Mouse (Mus musculus): Measurements from ENCODE around the gene Laptm5. TPM values are rescaled to one million over a fixed set of nuclear protein-coding genes. Genes with fewer than 3 reads are reported as not detected.

Gene Laptm5
- polyA plus RNA-seq, 1 experiment from 2014 or later = 16.7 TPM

GRCm38 (mm10) chr4:130882762-130883161 lies 30.2 kb upstream of the Laptm5 start:
- WGBS = 78% methylated on average over 15 of the region's 15 CpGs
- H3K27me3 ChIP-seq = peaks cover 25% of the 10 kb centered on the region; the same call in 1 of the 2 replicates
- H3K4me2 ChIP-seq = no peak overlapping the region
- no peaks in the 10 kb centered on the region for H3K36me3 ChIP-seq (ENCODE audit: poor library complexity, severe bottlenecking)
- no peaks in the 10 kb centered on the region for H3K9me3 ChIP-seq (replicated peaks)
- peaks cover 23% of the 10 kb centered on the region for H3K4me1 ChIP-seq
- no peak overlapping the region for H3K27ac ChIP-seq
- H3K9ac ChIP-seq = no peak overlapping the region
- no peak for ATAC-seq
- H3K4me3 ChIP-seq = no peak overlapping the region

- peak; percentile 45 for ATAC-seq
Measured at GRCm38 (mm10) chr4:130883820-130884533, 28.9 kb upstream of the Laptm5 start.

GRCm38 (mm10) chr4:130887148-130887745 lies 25.7 kb upstream of the Laptm5 start:
- no peaks in the 10 kb centered on the region for H3K9me3 ChIP-seq (replicated peaks)
- no peak for ATAC-seq

More at GRCm38 (mm10) chr4:130883820-130884533, 28.9 kb upstream of the Laptm5 start:
- no peak overlapping the region for H3K9ac ChIP-seq
- no peak overlapping the region for H3K4me3 ChIP-seq
- H3K36me3 ChIP-seq (ENCODE audit: poor library complexity, severe bottlenecking) = no peaks in the 10 kb centered on the region
- peaks cover 18% of the 10 kb centered on the region for H3K4me1 ChIP-seq
- peaks cover 23% of the 10 kb centered on the region; the same call in 1 of the 2 replicates for H3K27me3 ChIP-seq
- H3K9me3 ChIP-seq (replicated peaks) = no peaks in the 10 kb centered on the region
- H3K27ac ChIP-seq = peak overlapping the region; percentile 19
- H3K4me2 ChIP-seq = no peak overlapping the region
- WGBS = 45% methylated on average over 13 of the region's 13 CpGs

GRCm38 (mm10) chr4:130889777-130890510 lies 23.0 kb upstream of the Laptm5 start:
- peaks cover 5% of the 10 kb centered on the region; the same call in 1 of the 2 replicates for H3K4me1 ChIP-seq
- H3K36me3 ChIP-seq (ENCODE audit: poor library complexity, severe bottlenecking) = no peaks in the 10 kb centered on the region
- 72% methylated on average over 10 of the region's 11 CpGs for WGBS
- no peak overlapping the region for H3K9ac ChIP-seq
- no peak for ATAC-seq
- no peak overlapping the region for H3K4me3 ChIP-seq
- H3K9me3 ChIP-seq (replicated peaks) = no peaks in the 10 kb centered on the region
- 0 out of 2 replicates have a peak, but pooled peaks cover 3% of the 10 kb centered on the region for H3K27me3 ChIP-seq
- H3K4me2 ChIP-seq = no peak overlapping the region
- H3K27ac ChIP-seq = no peak overlapping the region

More at GRCm38 (mm10) chr4:130887148-130887745, 25.7 kb upstream of the Laptm5 start:
- H3K4me2 ChIP-seq = no peak overlapping the region
- 57% methylated on average over 11 of the region's 11 CpGs for WGBS
- H3K4me3 ChIP-seq = no peak overlapping the region
- no peak overlapping the region for H3K9ac ChIP-seq
- peaks cover 18% of the 10 kb centered on the region for H3K4me1 ChIP-seq
- 0 out of 2 replicates have a peak, but pooled peaks cover 6% of the 10 kb centered on the region for H3K27me3 ChIP-seq
- no peak overlapping the region for H3K27ac ChIP-seq
- no peaks in the 10 kb centered on the region for H3K36me3 ChIP-seq (ENCODE audit: poor library complexity, severe bottlenecking)

GRCm38 (mm10) chr4:130890511-130890840 lies 22.4 kb upstream of the Laptm5 start:
- no peak overlapping the region for H3K9ac ChIP-seq
- H3K4me3 ChIP-seq = no peak overlapping the region
- H3K36me3 ChIP-seq (ENCODE audit: poor library complexity, severe bottlenecking) = no peaks in the 10 kb centered on the region
- no peak for ATAC-seq
- no peak overlapping the region for H3K27ac ChIP-seq
- no peak overlapping the region for H3K4me2 ChIP-seq
- peaks cover 5% of the 10 kb centered on the region; the same call in 1 of the 2 replicates for H3K4me1 ChIP-seq
- 0 out of 2 replicates have a peak, but pooled peaks cover 3% of the 10 kb centered on the region for H3K27me3 ChIP-seq
- H3K9me3 ChIP-seq (replicated peaks) = no peaks in the 10 kb centered on the region

GRCm38 (mm10) chr4:130892001-130892587 lies 20.8 kb upstream of the Laptm5 start:
- Histone ChIP-seq H3K27me3 (0 out of 2 replicates have a peak, but pooled peaks cover 3% of the 10 kb centered on the region), H3K4me1 (peaks cover 6% of the 10 kb centered on the region), H3K4me2 (no peak overlapping the region), H3K27ac (no peak overlapping the region), H3K9me3 (replicated peaks) (no peaks in the 10 kb centered on the region), H3K9ac (no peak overlapping the region), H3K4me3 (no peak overlapping the region), H3K36me3 (ENCODE audit: poor library complexity, severe bottlenecking) (no peaks in the 10 kb centered on the region)
- WGBS = 40% methylated on average over 17 of the region's 17 CpGs
- ATAC-seq = peak; percentile 53; the same call in 1 of the 2 replicates

- 0 out of 2 replicates have a peak, but pooled peaks cover 3% of the 10 kb centered on the region for H3K27me3 ChIP-seq
- no peak for ATAC-seq
- 72% methylated on average over 5 of the region's 5 CpGs for WGBS
- no peak overlapping the region for H3K9ac ChIP-seq
- H3K27ac ChIP-seq = no peak overlapping the region
- no peaks in the 10 kb centered on the region for H3K9me3 ChIP-seq (replicated peaks)
- H3K4me2 ChIP-seq = no peak overlapping the region
- H3K36me3 ChIP-seq (ENCODE audit: poor library complexity, severe bottlenecking) = no peaks in the 10 kb centered on the region
- no peak overlapping the region for H3K4me3 ChIP-seq
- H3K4me1 ChIP-seq = peaks cover 7% of the 10 kb centered on the region
Measured at GRCm38 (mm10) chr4:130893688-130894087, 19.2 kb upstream of the Laptm5 start.

- H3K4me3 ChIP-seq = no peak overlapping the region
- peaks cover 7% of the 10 kb centered on the region for H3K4me1 ChIP-seq
- H3K4me2 ChIP-seq = no peak overlapping the region
- 0 out of 2 replicates have a peak, but pooled peaks cover 3% of the 10 kb centered on the region for H3K27me3 ChIP-seq
- ATAC-seq = no peak
- no peak overlapping the region for H3K9ac ChIP-seq
- H3K27ac ChIP-seq = no peak overlapping the region
- 87% methylated on average over 6 of the region's 6 CpGs for WGBS
- no peaks in the 10 kb centered on the region for H3K9me3 ChIP-seq (replicated peaks)
- H3K36me3 ChIP-seq (ENCODE audit: poor library complexity, severe bottlenecking) = no peaks in the 10 kb centered on the region
Measured at GRCm38 (mm10) chr4:130895701-130896100, 17.2 kb upstream of the Laptm5 start.

GRCm38 (mm10) chr4:130896372-130896771 lies 16.6 kb upstream of the Laptm5 start:
- Histone ChIP-seq H3K4me3 (no peak overlapping the region), H3K9me3 (replicated peaks) (no peaks in the 10 kb centered on the region), H3K27ac (no peak overlapping the region), H3K9ac (no peak overlapping the region), H3K36me3 (ENCODE audit: poor library complexity, severe bottlenecking) (no peaks in the 10 kb centered on the region), H3K27me3 (0 out of 2 replicates have a peak, but pooled peaks cover 3% of the 10 kb centered on the region), H3K4me1 (peaks cover 7% of the 10 kb centered on the region), H3K4me2 (no peak overlapping the region)
- ATAC-seq = no peak
- WGBS = 78% methylated on average over 2 of the region's 2 CpGs

GRCm38 (mm10) chr4:130899383-130899781 lies 13.5 kb upstream of the Laptm5 start:
- H3K4me1 ChIP-seq = peaks cover 8% of the 10 kb centered on the region
- H3K27ac ChIP-seq = no peak overlapping the region
- H3K9ac ChIP-seq = no peak overlapping the region
- H3K4me3 ChIP-seq = no peak overlapping the region
- no peak for ATAC-seq
- no peaks in the 10 kb centered on the region for H3K27me3 ChIP-seq
- 59% methylated on average over 3 of the region's 3 CpGs for whole genome bisulfite sequencing
- no peak overlapping the region for H3K4me2 ChIP-seq
- no peaks in the 10 kb centered on the region for H3K36me3 ChIP-seq (ENCODE audit: poor library complexity, severe bottlenecking)
- H3K9me3 ChIP-seq (replicated peaks) = no peaks in the 10 kb centered on the region

GRCm38 (mm10) chr4:130899782-130900427 lies 13.0 kb upstream of the Laptm5 start:
- 83% methylated on average over 6 of the region's 6 CpGs for WGBS
- H3K36me3 ChIP-seq (ENCODE audit: poor library complexity, severe bottlenecking) = no peaks in the 10 kb centered on the region
- H3K9me3 ChIP-seq (replicated peaks) = no peaks in the 10 kb centered on the region
- H3K4me2 ChIP-seq = no peak overlapping the region
- no peak for ATAC-seq
- no peak overlapping the region for H3K4me3 ChIP-seq
- no peak overlapping the region for H3K9ac ChIP-seq
- H3K4me1 ChIP-seq = peaks cover 13% of the 10 kb centered on the region
- no peaks in the 10 kb centered on the region for H3K27me3 ChIP-seq
- H3K27ac ChIP-seq = no peak overlapping the region

Measured in forebrain, embryonic 13.5 days (tissue).